Mouse (Mus musculus): ENCODE data around the gene Axin1. TPM values are rescaled to one million over a fixed set of nuclear protein-coding genes. Genes with fewer than 3 reads are reported as not detected.
A peak's percentile ranks its signal among the peaks of the same experiment; 100 is the strongest.
"Not testable (repeated sequence)": the region's sequence is repeated elsewhere in the genome, so short reads cannot be mapped to it uniquely, and the experiment has no call there.

Axin1 gene
- polyA plus RNA-seq (2012; rRNA removed), result 16.8 and 19.5 TPM in 2 replicates

DNA sequence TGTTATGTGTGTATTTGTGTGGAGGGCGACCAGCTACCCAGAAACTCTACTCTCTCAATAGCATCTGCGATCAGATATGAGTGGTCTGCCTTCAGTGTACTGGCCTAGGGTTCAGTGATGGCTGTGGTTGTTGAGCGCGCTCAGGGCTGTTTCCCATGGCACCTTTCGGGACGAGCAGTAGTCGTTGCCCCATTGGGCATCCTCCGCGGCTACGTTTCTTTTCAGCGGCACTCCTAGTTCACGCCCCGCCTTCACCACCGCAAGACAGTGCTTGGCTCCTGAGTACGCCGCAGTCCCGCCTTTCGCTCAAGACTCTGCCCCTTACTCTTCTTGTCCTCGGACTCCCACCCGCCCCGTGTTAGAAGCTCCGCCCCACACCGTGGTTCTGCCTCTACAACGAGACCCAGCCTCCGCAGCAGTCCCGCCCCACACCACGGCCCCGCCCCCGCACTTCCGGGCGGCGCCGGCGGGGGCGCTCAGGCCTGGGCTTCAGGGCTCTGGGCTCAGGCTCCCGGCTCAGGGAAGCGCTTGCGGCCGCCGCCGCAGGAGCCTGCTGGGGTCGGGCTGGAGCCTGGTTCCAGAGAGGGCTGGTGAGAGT lies at the start of gene Axin1:
Gene Axin1, plus strand, starts transcription at position 450 of the 598 bp plus-strand sequence.
- DNase-seq (ENCODE audit: low read depth), result peak; percentile 58

DNA sequence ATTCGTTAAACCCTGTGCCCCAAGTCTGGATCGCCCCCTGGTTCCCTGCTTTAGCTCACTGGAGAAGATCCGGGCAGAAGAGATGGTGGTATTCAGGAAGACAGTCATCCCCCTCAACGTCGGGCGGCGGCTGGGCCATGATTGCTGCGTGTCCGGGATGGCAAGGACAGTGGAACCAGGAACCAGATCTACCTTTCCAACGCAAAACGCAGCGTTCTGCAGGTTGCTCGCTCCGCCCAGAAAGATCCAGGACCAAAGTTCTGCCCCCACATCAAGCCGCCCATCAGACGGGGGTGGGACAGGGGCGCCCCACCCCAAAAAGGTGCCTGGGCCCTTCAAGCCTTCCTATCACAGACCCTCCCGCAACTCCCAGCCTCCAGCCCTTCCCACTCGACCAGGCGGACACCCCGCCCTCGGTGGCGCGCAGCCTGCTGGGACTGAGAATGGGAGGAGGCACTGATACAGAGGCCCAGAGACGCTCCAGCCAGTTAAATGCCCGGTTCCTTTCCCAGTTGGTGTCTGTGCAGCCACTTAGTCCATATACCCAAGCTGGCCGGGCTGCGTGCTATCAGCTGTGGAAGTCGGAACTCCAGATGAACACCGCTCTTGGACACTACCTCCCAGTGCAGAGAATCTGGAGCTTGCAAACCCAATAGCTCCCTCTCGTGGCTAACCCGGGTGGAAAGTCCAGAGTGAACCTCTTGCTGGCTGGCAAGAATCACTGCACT lies 48.4 kb upstream of the Axin1 start, which contains the start of gene Decr2:
Gene Decr2, minus strand, starts transcription at position 433 of the 728 bp plus-strand sequence.
- DNase-seq (ENCODE audit: low read depth), result peak; percentile 65

DNA sequence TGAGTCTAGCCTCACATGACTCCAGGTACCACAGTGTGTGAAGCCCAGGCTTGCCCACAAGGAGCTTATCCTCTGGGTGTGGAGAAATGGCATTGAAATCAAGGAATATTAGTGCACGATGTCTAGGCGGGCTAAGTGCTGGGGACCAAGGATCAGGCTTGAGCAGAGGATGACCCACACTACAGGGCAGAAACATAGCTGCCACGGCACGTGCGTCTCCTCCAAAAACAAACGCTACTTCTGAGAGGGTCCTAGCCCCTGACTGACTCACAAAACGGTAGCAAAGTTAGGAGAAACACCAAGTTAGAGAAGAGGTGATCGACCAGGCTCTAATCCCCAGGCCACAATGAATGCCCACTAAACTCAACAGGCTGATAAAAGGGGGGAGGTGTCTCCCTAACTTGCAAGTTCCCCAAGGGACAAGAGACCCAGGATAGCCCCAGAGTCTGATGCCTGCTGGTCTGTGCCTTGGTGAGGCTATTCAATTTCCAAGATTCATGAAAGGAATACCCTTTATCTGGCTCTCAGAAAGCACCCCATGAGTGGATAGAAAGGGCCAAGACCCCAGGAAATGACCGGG lies 43.9 kb upstream of the Axin1 start:
- DNase-seq (ENCODE audit: low read depth), result no peak

GRCm38 (mm10) chr17:26095121-26095740 lies 43.3 kb upstream of the Axin1 start, which contains the start of gene Nme4:
Gene Nme4 (minus strand): TSS chr17:26095602.
- no peak for DNase-seq (ENCODE audit: low read depth)

GRCm38 (mm10) chr17:26098461-26098860 lies 40.0 kb upstream of the Axin1 start:
- no peak for DNase-seq (ENCODE audit: low read depth)

DNA sequence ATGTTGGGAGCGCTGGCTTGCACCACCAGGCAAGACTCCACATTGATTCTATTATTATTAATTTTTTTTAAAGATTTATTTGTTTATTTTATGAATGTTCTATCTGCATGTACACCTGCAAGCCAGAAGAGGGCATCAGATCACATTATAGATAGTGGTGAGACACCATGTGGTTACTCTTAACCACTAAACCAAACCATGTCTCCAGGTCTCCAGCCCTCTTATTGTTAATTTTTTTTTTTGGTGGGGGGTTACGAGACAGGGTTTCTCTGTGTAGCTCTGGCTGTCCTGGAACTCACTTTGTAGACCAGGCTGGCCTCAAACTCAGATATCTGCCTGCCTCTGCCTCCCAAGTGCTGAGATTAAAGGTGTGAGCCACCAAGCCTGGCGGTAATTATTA lies 39.2 kb upstream of the Axin1 start:
- not testable (repeated sequence) for DNase-seq (ENCODE audit: low read depth)

GRCm38 (mm10) chr17:26100166-26100565 lies 38.3 kb upstream of the Axin1 start:
- no peak for DNase-seq (ENCODE audit: low read depth)

DNA sequence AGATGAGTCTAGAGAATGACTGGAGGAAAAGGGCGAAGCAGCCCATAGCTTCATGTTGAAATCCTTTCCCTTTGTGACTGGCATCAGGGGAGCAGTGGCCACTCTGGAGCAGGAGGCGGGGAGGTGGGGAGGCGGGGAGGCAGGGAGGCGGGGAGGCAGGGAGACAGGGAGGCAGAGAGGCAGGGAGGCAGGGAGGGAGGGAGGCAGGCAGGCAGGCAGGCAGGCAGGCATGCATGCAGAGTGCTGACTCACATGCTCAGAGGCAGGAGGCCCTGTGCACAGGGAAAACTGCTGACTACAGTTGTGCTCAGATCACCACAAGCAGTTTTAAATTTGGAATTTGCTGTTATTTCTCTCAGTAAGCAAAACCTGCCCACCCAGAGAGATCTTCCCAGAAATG lies 37.0 kb upstream of the Axin1 start:
- DNase-seq (ENCODE audit: low read depth), result no peak

DNA sequence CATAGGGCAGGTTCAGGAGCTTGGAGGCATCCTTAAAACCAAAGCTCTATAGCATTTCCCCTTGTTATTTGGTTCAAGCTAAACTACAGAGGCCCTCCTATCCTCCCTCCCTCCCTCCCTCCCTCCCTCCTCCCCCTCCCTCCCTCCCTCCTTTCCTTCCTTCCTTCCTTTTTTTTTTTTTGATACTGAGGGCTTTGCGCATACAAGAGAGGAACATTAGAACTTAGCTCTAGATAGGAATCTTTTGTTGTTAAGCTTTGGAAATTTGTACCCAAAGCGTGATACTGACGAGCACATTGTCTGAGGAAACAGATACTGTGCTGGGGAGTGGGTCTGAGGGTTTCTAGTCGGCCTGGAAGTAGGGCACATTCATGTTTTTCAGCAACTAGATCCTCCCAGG lies 32.9 kb upstream of the Axin1 start:
- DNase-seq (ENCODE audit: low read depth), result no peak

DNA sequence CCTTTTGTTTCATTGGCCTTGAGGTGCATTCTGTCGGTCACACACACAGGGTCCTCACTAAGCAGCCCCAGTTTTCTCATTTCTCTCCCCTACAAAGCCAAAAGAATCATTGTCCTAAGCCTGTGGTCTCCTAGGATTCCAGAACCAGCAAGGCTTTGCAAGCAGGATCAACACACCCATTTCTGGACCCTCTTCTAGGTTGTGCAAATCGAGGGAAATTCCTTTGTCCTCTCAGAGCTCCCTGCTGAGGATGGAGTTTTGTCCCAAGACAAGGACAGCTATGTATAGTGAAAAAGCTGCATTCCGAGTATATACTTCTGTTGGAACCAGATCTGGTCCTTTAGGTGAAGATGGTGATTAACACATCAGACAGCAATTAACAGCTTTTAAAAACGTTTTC lies 28.3 kb upstream of the Axin1 start:
- DNase-seq (ENCODE audit: low read depth), result no peak

GRCm38 (mm10) chr17:26111024-26111423 lies 27.5 kb upstream of the Axin1 start:
- DNase-seq (ENCODE audit: low read depth), result no peak

DNA sequence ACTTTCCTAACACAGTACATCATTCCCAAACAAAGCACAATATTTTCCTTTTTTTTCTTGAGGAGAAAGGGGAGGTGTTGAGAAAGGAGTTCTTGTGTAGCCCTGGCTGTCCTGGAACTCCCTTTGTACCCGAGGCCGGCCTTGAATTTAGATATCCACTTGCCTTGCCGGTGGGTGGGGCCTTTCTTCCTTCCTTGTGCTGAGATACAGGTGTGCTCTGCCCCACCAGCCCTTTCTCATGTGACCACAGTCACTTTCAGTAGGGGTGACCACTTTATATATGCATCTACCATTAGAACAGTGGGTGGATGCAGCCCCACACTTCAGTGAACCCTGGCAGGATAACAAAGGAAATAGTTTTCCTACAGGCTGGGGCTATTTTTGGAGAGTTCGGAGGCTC lies 26.8 kb upstream of the Axin1 start:
- DNase-seq (ENCODE audit: low read depth), result no peak

GRCm38 (mm10) chr17:26112751-26113150 lies 25.7 kb upstream of the Axin1 start:
- no peak for DNase-seq (ENCODE audit: low read depth)

- no peak for DNase-seq (ENCODE audit: low read depth)
These were observed 25.1 kb upstream of the Axin1 start, which contains the start of gene Tmem8 for GRCm38 (mm10) chr17:26113181-26113948. Gene Tmem8 (plus strand): TSS chr17:26113299.

GRCm38 (mm10) chr17:26114061-26114460 lies 24.4 kb upstream of the Axin1 start:
- DNase-seq (ENCODE audit: low read depth), result no peak

DNA sequence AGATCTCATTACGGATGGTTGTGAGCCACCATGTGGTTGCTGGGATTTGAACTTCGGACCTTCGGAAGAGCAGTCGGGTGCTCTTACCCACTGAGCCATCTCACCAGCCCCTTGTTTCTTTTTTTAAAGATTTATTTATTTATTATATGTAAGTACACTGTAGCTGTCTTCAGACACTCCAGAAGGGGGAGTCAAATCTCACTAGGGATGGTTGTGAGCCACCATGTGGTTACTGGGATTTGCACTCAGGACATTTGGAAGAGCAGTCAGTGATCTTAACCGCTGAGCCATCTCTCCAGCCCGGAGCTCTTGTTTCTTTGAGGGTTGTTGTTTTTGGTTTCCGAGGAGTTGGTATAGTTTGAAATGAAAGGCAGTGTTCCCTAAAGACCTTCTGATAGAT lies 24.0 kb upstream of the Axin1 start:
- not testable (repeated sequence) for DNase-seq (ENCODE audit: low read depth)

GRCm38 (mm10) chr17:26115205-26115898 lies 23.1 kb upstream of the Axin1 start:
- no peak for DNase-seq (ENCODE audit: low read depth)

DNA sequence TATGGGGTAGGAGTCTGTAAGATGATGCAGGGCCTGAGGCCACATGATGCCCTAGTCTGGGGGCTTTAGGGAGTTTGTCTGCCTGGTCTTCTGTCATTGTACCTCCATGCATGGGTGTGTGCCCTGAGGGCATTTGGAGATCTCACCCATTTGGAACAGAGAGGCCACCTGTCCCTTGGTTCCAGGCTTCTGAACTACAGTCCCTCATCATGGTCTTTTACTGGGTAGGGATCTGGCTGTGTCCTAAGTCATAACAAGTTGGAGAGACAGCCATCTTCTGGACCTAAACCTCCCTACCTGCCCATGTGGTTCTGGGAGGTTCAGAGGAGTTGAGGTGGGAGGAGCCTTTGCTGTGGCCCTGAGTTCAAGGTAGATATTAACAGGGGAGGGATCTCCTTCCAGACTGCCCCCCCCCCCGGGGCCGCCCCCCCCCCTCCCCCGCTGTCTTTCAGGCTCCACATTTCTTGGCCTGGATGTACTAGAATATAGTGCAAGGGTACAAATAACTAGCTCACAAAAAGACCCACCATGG lies 22.5 kb upstream of the Axin1 start:
- DNase-seq (ENCODE audit: low read depth), result no peak

DNA sequence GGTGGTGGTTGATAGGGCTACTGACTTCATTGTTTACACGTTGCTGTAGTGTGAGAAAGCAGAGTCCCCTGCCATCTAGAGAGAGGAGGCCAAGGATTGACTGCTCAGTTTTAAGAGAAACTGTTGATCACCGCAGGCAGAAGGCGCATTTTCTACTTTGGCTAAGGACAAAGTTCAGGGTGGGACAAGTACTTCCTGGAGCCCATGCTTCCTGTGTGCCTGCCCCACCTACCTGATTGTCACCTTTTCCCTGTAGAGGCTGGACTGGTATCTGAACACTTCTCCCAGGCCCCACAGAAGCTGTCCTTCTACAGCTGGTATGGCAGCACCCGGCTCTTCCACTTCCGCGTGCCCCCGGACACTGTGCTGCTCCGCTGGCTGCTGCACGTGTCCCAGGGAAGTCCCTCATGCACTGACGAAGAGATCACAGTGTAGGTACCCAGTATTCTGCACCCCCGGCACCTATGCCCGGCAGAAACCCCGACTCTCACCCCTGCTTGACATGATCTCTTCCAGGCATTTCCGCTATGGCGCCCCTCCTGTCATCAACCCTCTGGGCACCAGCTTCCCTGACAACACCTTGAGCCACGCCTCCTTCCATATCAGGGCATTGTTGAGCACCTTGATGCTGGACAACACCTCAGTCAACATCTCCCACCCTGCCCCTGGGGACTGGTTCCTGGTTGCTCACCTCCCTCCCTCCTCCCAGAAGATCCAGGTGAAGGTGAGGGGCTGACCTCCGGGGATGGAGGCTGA lies 21.8 kb upstream of the Axin1 start:
- no peak for DNase-seq (ENCODE audit: low read depth)

Data from gonadal fat pad, adult 2 months (tissue).